Mouse (Mus musculus) heart, postnatal 0 days (tissue): ENCODE results near the gene Ky. TPM values are rescaled to one million over a fixed set of nuclear protein-coding genes. Genes with fewer than 3 reads are reported as not detected.

Experiments
- ATAC-seq: fragments of 200-750 bp; cut with Nextera tagmentation; 2 replicates; pipeline ENCODE4 v1.8.0; 2017; ENCODE audit warnings: low read depth, moderate number of reproducible peaks, moderate library complexity; ENCODE audit not compliant: insufficient read depth
- DNase-seq: peaks from one replicate; pipeline ENCODE4 v3.0.0-alpha.2; 2016; ENCODE audit warnings: low spot score
- H3K27ac ChIP-seq: fragments of 300-500 bp; sonication (generic); 2 replicates; pipeline ENCODE4 v1.5.1; 2014; ENCODE audit warnings: low read depth, mild to moderate bottlenecking
- H3K27me3 ChIP-seq: fragments of 300-500 bp; sonication (generic); 2 replicates; pipeline ENCODE4 v1.6.1; 2014; ENCODE audit warnings: low read length, mixed read lengths; ENCODE audit not compliant: control insufficient read depth, insufficient read depth
- H3K36me3 ChIP-seq: fragments of 300-500 bp; sonication (generic); replicated peaks from 2 replicates; pipeline ENCODE4 v1.6.1; 2014; ENCODE audit warnings: low read length, mixed read lengths; ENCODE audit not compliant: control insufficient read depth, insufficient read depth
- H3K4me1 ChIP-seq: fragments of 300-500 bp; sonication (generic); 2 replicates; pipeline ENCODE4 v1.6.1; 2014; ENCODE audit warnings: antibody characterized with exemption; ENCODE audit not compliant: control insufficient read depth, insufficient read depth
- H3K4me2 ChIP-seq: fragments of 300-500 bp; sonication (generic); 2 replicates; pipeline ENCODE4 v1.6.1; 2014; ENCODE audit warnings: low read depth, mild to moderate bottlenecking, low read length, moderate library complexity
- H3K4me3 ChIP-seq: fragments of 300-500 bp; sonication (generic); 2 replicates; pipeline ENCODE4 v1.5.1; 2014; ENCODE audit warnings: low read depth, low read length
- H3K9ac ChIP-seq: fragments of 300-500 bp; sonication (generic); replicated peaks from 2 replicates; pipeline ENCODE4 v1.6.1; 2014; ENCODE audit warnings: low read depth, low read length, mixed read lengths
- H3K9me3 ChIP-seq: fragments of 300-500 bp; sonication (generic); replicated peaks from 2 replicates; pipeline ENCODE4 v1.6.1; 2016; ENCODE audit warnings: low read length; ENCODE audit not compliant: control insufficient read depth
- CTCF ChIP-seq: IDR thresholded peaks from 2 replicates; pipeline ENCODE4 v1.5.1; 2016; ENCODE audit warnings: antibody characterized with exemption, control low read depth, low read depth
- EP300 ChIP-seq: IDR thresholded peaks from 2 replicates; pipeline ENCODE4 v1.6.1; 2016; ENCODE audit warnings: antibody characterized with exemption, low read depth
- whole genome bisulfite sequencing: fragments of 180-500 bp; shearing (Covaris S2); extraction: QIAGEN DNeasy Blood & Tissue Kit; methylation state at CpG from one replicate; pipeline ENCODE4 v1.1.7; 2014; 5-methylcytosine and 5-hydroxymethylcytosine counted together
- polyA plus RNA-seq: library from polyadenylated mRNA; unstranded; fragments of >200 nt; fragmentation: Nextera tagmentation; extraction: Ambion mirVana; gene quantifications from 2 replicates; pipeline ENCODE4 v1.2.1, GENCODE M21; 2015
- total RNA-seq: library from RNA; depleted of rRNA; stranded (reverse); fragments of >200 nt; gene quantifications from 2 replicates; pipeline ENCODE4 v1.2.3, GENCODE M21; 2014; ENCODE audit warnings: low replicate concordance

Gene Ky
- total and polyA plus RNA-seq, 2 experiments from 2014 or later, result 2.1 to 22.1 TPM

DNA sequence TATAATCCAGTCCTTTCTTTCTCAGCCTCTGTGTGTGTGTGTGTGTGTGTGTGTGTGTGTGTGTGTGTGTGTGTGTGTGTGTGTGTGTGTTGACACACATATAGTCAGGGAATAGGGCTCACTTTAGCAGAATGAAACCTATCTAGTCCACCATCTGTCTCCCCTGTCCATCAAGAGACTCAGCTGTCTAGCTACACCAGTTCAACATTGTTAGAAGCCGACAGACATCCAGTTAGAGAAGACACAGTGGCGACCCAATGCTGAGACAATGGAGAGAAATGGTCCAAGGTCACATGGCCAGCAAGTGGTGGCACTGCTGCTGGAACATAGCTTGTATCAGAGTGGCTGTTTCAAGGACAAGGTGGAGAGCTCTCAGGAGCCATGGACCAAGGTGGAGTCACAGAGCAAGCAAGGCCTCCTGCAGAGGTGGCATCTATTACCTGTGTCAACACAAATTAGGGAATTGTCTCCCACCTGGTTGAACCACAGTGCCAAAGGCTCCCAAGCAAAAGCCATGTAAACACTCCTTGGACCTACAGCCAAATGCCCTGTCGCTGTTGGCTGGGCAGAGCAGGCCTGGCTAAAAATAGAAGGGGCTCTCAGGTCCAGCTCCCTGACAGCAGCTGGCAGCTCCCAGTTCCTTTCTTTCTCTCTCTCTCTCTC, 703 bp upstream of the Ky start:
- Histone ChIP-seq H3K27ac (peak overlapping the region; percentile 94), H3K4me1 (peaks cover 17% of the 10 kb centered on the region), H3K27me3 (peaks cover 17% of the 10 kb centered on the region), H3K4me2 (peak overlapping the region; percentile 77; the same call in 1 of the 2 replicates), H3K9me3 (no peaks in the 10 kb centered on the region), H3K36me3 (no peaks in the 10 kb centered on the region), H3K4me3 (no peak overlapping the region), H3K9ac (no peak overlapping the region)
- 40% methylated on average over 3 of the region's 3 CpGs for WGBS
- DNase-seq (peak; percentile 82), ATAC-seq (peak; percentile 85)
- no peak for TF ChIP-seq EP300
- no peak for TF ChIP-seq CTCF

DNA sequence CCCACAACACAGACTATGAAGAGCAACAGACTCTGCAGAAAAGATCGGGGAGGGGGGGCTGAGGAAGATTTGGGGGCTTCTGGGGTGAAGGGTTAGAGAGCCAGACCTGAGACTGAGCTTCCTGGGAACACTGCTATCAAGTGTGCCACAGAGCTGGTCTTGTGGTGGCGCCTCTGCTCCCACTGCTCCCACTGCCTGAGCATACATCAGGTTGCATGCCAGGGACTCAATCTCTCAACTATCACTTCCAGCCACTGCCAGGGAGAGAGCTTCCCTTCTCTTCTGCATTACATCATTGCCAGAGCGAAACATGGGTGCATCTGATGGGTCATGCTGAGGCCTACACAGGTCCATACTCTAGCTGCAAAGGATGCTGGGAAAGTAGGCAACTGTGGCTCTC, 2.8 kb downstream of the Ky start:
- ATAC-seq (no peak), DNase-seq (no peak)
- WGBS, result 84% methylated on average over 3 of the region's 3 CpGs
- no peaks in the 10 kb centered on the region; the same call in 1 of the 2 replicates for H3K36me3 ChIP-seq
- no peak overlapping the region for H3K9ac ChIP-seq
- no peak overlapping the region for H3K4me2 ChIP-seq
- H3K27ac ChIP-seq, result no peak overlapping the region
- H3K4me3 ChIP-seq, result no peak overlapping the region
- H3K9me3 ChIP-seq, result no peaks in the 10 kb centered on the region
- peaks cover 15% of the 10 kb centered on the region for H3K4me1 ChIP-seq
- peaks cover 17% of the 10 kb centered on the region for H3K27me3 ChIP-seq
- no peak for TF ChIP-seq CTCF
- no peak for TF ChIP-seq EP300

DNA sequence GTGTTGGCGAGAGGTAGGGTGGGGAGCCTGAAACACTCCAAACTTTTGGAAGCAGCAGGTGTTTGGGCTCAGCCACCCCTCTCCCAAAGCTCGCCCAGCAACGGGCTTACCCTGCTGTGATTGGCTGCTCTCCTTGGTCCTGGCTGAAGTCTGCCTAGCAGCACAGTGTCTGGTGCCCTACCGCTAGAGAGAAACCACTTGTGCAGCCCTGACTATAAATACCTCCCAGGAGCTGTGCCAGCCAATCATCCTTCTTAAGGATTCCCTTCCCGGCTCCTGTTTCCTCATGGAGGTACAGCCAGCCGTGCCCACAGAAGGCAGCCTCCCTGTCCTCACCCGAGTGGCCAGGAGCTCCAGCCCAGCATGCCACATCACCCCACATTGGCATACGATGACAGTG, 5.9 kb downstream of the Ky start:
- peak overlapping the region; percentile 67 for H3K27ac ChIP-seq
- ATAC-seq (peak; percentile 99), DNase-seq (peak; percentile 89)
- WGBS, result 20% methylated on average over 8 of the region's 8 CpGs
- H3K27me3 ChIP-seq, result peaks cover 6% of the 10 kb centered on the region
- H3K36me3 ChIP-seq, result no peaks in the 10 kb centered on the region; the same call in 1 of the 2 replicates
- no peaks in the 10 kb centered on the region for H3K9me3 ChIP-seq
- H3K4me2 ChIP-seq, result peak overlapping the region; percentile 43
- H3K4me1 ChIP-seq, result peaks cover 7% of the 10 kb centered on the region
- no peak overlapping the region for H3K4me3 ChIP-seq
- no peak overlapping the region for H3K9ac ChIP-seq
- TF ChIP-seq CTCF (no peak), EP300 (no peak)

GRCm38 (mm10) chr9:102513578-102513977, 8.0 kb downstream of the Ky start:
- Histone ChIP-seq H3K27ac (no peak overlapping the region), H3K36me3 (no peaks in the 10 kb centered on the region; the same call in 1 of the 2 replicates), H3K4me1 (peaks cover 8% of the 10 kb centered on the region), H3K9ac (no peak overlapping the region), H3K27me3 (no peaks in the 10 kb centered on the region), H3K9me3 (no peaks in the 10 kb centered on the region), H3K4me3 (no peak overlapping the region), H3K4me2 (no peak overlapping the region)
- ATAC-seq (no peak), DNase-seq (no peak)
- TF ChIP-seq EP300 (no peak), CTCF (peak; percentile 29)
- 75% methylated on average over 4 of the region's 4 CpGs for WGBS

DNA sequence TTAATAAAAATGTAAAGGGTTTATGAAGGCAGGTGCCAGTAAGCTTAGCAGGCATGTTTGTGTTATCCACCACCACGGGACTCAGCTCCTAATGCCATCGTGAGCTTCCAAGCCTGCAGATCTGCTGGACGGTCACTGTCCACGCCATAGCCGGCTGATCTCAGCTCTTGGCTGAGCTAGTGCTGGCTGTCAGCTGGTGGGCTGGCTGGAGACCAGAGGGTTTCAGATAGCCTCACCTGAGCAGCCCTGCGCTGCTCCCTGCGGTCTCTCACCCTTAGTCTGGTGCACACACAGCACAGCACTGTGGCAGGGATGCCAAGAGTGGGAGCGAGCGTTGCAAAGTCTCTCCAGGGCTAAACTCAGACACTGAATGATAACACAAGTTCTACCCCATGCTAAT, 12.9 kb downstream of the Ky start:
- H3K27me3 ChIP-seq, result no peaks in the 10 kb centered on the region
- no peaks in the 10 kb centered on the region for H3K9me3 ChIP-seq
- TF ChIP-seq CTCF (no peak), EP300 (no peak)
- no peak; the same call in 1 of the 2 replicates for ATAC-seq
- H3K4me1 ChIP-seq, result 0 out of 2 replicates have a peak, but pooled peaks cover 3% of the 10 kb centered on the region
- no peak for DNase-seq
- H3K4me3 ChIP-seq, result no peak overlapping the region
- 59% methylated on average over 9 of the region's 9 CpGs for WGBS
- H3K27ac ChIP-seq, result no peak overlapping the region
- no peaks in the 10 kb centered on the region; the same call in 1 of the 2 replicates for H3K36me3 ChIP-seq
- no peak overlapping the region for H3K9ac ChIP-seq
- no peak overlapping the region for H3K4me2 ChIP-seq

GRCm38 (mm10) chr9:102521396-102521795, 15.8 kb downstream of the Ky start:
- H3K36me3 ChIP-seq, result peaks cover 3% of the 10 kb centered on the region
- no peaks in the 10 kb centered on the region for H3K27me3 ChIP-seq
- H3K9me3 ChIP-seq, result no peaks in the 10 kb centered on the region
- WGBS, result 64% methylated on average over 4 of the region's 4 CpGs
- H3K9ac ChIP-seq, result no peak overlapping the region
- ATAC-seq (no peak), DNase-seq (no peak)
- no peak overlapping the region for H3K27ac ChIP-seq
- H3K4me3 ChIP-seq, result no peak overlapping the region
- H3K4me2 ChIP-seq, result no peak overlapping the region
- H3K4me1 ChIP-seq, result 0 out of 2 replicates have a peak, but pooled peaks cover 3% of the 10 kb centered on the region
- TF ChIP-seq EP300, result no peak
- no peak for TF ChIP-seq CTCF
